Mouse (Mus musculus): ENCODE measurements around the gene Elf1. TPM values are rescaled to one million over a fixed set of nuclear protein-coding genes. Genes with fewer than 3 reads are reported as not detected.
"Not testable (repeated sequence)": the region's sequence is repeated elsewhere in the genome, so short reads cannot be mapped to it uniquely, and the experiment has no call there.

The Elf1 gene
- polyA plus RNA-seq, 2 experiments = 15.3 to 15.8 TPM

GRCm38 (mm10) chr14:79520612-79521011, 39.6 kb downstream of the Elf1 start:
- H3K27me3 ChIP-seq (ENCODE audit: control insufficient read depth, insufficient read depth, low read length) = no peaks in the 10 kb centered on the region
- DNase-seq (ENCODE audit: low spot score) (no peak), ATAC-seq (ENCODE audit: low FRiP score, low read depth) (no peak)
- H3K36me3 ChIP-seq (ENCODE audit: control insufficient read depth, insufficient read depth, low read length) = no peaks in the 10 kb centered on the region
- H3K4me3 ChIP-seq (replicated peaks; ENCODE audit: low read length) = no peak overlapping the region
- no peak for TF ChIP-seq POLR2A (IDR thresholded peaks at IDR 0.05; ENCODE audit: borderline replicate concordance, extremely low read depth, insufficient read depth, insufficient read length)
- peaks cover 4% of the 10 kb centered on the region for H3K4me1 ChIP-seq (ENCODE audit: control insufficient read depth, insufficient read depth, low read length)
- H3K4me2 ChIP-seq (replicated peaks; ENCODE audit: low read depth, low read length, severe bottlenecking) = no peak overlapping the region
- H3K9ac ChIP-seq (ENCODE audit: low read depth, low read length, severe bottlenecking) = no peak overlapping the region
- H3K27ac ChIP-seq (replicated peaks; ENCODE audit: low read depth, low read length) = no peak overlapping the region
- no peaks in the 10 kb centered on the region for H3K9me3 ChIP-seq (ENCODE audit: control insufficient read depth, low read length)

DNA sequence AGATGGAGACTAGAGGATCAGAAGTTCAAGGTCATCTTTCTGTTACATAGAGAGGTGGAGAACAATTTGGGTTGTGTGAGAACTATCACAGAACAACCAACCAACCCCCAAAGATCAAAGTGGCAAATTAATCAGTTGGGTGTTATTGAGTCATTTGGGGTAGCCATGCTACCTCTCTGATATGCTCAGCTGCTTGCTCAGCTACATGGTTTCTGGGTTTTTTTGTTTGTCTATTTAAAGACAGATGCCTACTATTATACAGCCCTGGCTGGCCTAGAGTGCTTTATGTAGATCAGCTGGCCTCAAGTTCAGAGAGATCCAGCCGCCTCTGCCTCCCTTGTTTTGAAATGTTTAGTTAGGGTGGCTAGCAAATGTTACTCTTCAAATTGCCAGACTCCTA, 40.1 kb downstream of the Elf1 start:
- peaks cover 4% of the 10 kb centered on the region for H3K4me1 ChIP-seq (ENCODE audit: control insufficient read depth, insufficient read depth, low read length)
- H3K4me3 ChIP-seq (replicated peaks; ENCODE audit: low read length) = no peak overlapping the region
- DNase-seq (ENCODE audit: low spot score) (no peak), ATAC-seq (ENCODE audit: low FRiP score, low read depth) (no peak)
- no peak overlapping the region for H3K27ac ChIP-seq (replicated peaks; ENCODE audit: low read depth, low read length)
- H3K27me3 ChIP-seq (ENCODE audit: control insufficient read depth, insufficient read depth, low read length) = no peaks in the 10 kb centered on the region
- WGBS = 75% methylated on average over 1 of the region's 1 CpGs
- H3K9me3 ChIP-seq (ENCODE audit: control insufficient read depth, low read length) = no peaks in the 10 kb centered on the region
- H3K36me3 ChIP-seq (ENCODE audit: control insufficient read depth, insufficient read depth, low read length) = no peaks in the 10 kb centered on the region
- no peak for TF ChIP-seq POLR2A (IDR thresholded peaks at IDR 0.05; ENCODE audit: borderline replicate concordance, extremely low read depth, insufficient read depth, insufficient read length)
- H3K4me2 ChIP-seq (replicated peaks; ENCODE audit: low read depth, low read length, severe bottlenecking) = no peak overlapping the region
- H3K9ac ChIP-seq (ENCODE audit: low read depth, low read length, severe bottlenecking) = no peak overlapping the region

DNA sequence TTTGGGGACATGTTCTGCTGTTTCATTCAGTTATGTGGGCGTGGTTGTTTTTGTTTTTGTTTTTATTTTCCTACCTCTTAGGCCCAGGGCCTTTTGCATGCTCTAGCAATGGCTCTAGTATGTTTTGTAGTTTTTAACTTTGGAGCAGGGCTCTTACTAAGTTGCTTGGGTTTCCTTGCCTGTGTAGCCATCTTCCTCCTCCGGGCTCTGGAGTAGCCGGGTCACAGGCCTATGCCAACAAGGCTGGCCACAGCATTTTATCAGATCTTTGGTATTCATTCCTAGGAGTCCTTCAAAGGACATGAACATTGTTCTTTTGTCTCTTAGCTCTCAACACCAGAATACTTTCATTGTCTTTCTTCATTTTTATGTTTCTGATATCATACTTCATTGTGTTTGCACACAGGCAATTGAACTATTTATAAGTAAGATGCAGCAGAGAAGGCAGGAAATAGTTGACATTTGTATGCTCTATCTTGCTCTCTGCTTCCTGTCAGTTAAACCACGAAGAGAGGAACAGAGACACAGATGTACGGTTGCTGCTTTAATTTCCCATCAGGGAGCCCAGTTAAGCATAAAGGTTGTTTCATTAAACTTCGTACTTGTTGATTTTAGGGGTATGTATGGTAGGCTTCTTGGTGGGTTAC, 40.6 kb downstream of the Elf1 start:
- ATAC-seq (ENCODE audit: low FRiP score, low read depth) (no peak), DNase-seq (ENCODE audit: low spot score) (no peak)
- Histone ChIP-seq H3K27me3 (ENCODE audit: control insufficient read depth, insufficient read depth, low read length) (no peaks in the 10 kb centered on the region), H3K36me3 (ENCODE audit: control insufficient read depth, insufficient read depth, low read length) (no peaks in the 10 kb centered on the region), H3K9ac (ENCODE audit: low read depth, low read length, severe bottlenecking) (no peak overlapping the region), H3K27ac (replicated peaks; ENCODE audit: low read depth, low read length) (no peak overlapping the region), H3K4me2 (replicated peaks; ENCODE audit: low read depth, low read length, severe bottlenecking) (no peak overlapping the region), H3K4me1 (ENCODE audit: control insufficient read depth, insufficient read depth, low read length) (peaks cover 4% of the 10 kb centered on the region; the same call in 1 of the 2 replicates), H3K9me3 (ENCODE audit: control insufficient read depth, low read length) (no peaks in the 10 kb centered on the region), H3K4me3 (replicated peaks; ENCODE audit: low read length) (no peak overlapping the region)
- WGBS = 54% methylated on average over 6 of the region's 6 CpGs
- TF ChIP-seq POLR2A (IDR thresholded peaks at IDR 0.05; ENCODE audit: borderline replicate concordance, extremely low read depth, insufficient read depth, insufficient read length) = no peak

- DNase-seq (ENCODE audit: low spot score) (no peak), ATAC-seq (ENCODE audit: low FRiP score, low read depth) (no peak)
- no peaks in the 10 kb centered on the region for H3K9me3 ChIP-seq (ENCODE audit: control insufficient read depth, low read length)
- H3K27me3 ChIP-seq (ENCODE audit: control insufficient read depth, insufficient read depth, low read length) = no peaks in the 10 kb centered on the region
- no peak overlapping the region for H3K27ac ChIP-seq (replicated peaks; ENCODE audit: low read depth, low read length)
- no peak overlapping the region for H3K4me2 ChIP-seq (replicated peaks; ENCODE audit: low read depth, low read length, severe bottlenecking)
- no peaks in the 10 kb centered on the region for H3K36me3 ChIP-seq (ENCODE audit: control insufficient read depth, insufficient read depth, low read length)
- no peak for TF ChIP-seq POLR2A (IDR thresholded peaks at IDR 0.05; ENCODE audit: borderline replicate concordance, extremely low read depth, insufficient read depth, insufficient read length)
- 74% methylated on average over 9 of the region's 9 CpGs for whole genome bisulfite sequencing
- H3K9ac ChIP-seq (ENCODE audit: low read depth, low read length, severe bottlenecking) = no peak overlapping the region
- H3K4me3 ChIP-seq (replicated peaks; ENCODE audit: low read length) = no peak overlapping the region
- H3K4me1 ChIP-seq (ENCODE audit: control insufficient read depth, insufficient read depth, low read length) = peaks cover 4% of the 10 kb centered on the region; the same call in 1 of the 2 replicates
Measured at GRCm38 (mm10) chr14:79522387-79522786, 41.4 kb downstream of the Elf1 start.

GRCm38 (mm10) chr14:79526106-79526505, 45.1 kb downstream of the Elf1 start:
- not testable (repeated sequence) for ATAC-seq (ENCODE audit: low FRiP score, low read depth); H3K36me3 ChIP-seq (ENCODE audit: control insufficient read depth, insufficient read depth, low read length); H3K27me3 ChIP-seq (ENCODE audit: control insufficient read depth, insufficient read depth, low read length); H3K27ac ChIP-seq (replicated peaks; ENCODE audit: low read depth, low read length); DNase-seq (ENCODE audit: low spot score); H3K4me3 ChIP-seq (replicated peaks; ENCODE audit: low read length); H3K9ac ChIP-seq (ENCODE audit: low read depth, low read length, severe bottlenecking); H3K9me3 ChIP-seq (ENCODE audit: control insufficient read depth, low read length); H3K4me1 ChIP-seq (ENCODE audit: control insufficient read depth, insufficient read depth, low read length); H3K4me2 ChIP-seq (replicated peaks; ENCODE audit: low read depth, low read length, severe bottlenecking)
- 87% methylated on average over 12 of the region's 12 CpGs for whole genome bisulfite sequencing

GRCm38 (mm10) chr14:79527704-79528103, 46.7 kb downstream of the Elf1 start:
- Histone ChIP-seq H3K9me3 (ENCODE audit: control insufficient read depth, low read length) (no peaks in the 10 kb centered on the region), H3K9ac (ENCODE audit: low read depth, low read length, severe bottlenecking) (no peak overlapping the region), H3K27me3 (ENCODE audit: control insufficient read depth, insufficient read depth, low read length) (no peaks in the 10 kb centered on the region), H3K4me2 (replicated peaks; ENCODE audit: low read depth, low read length, severe bottlenecking) (no peak overlapping the region), H3K36me3 (ENCODE audit: control insufficient read depth, insufficient read depth, low read length) (no peaks in the 10 kb centered on the region), H3K4me3 (replicated peaks; ENCODE audit: low read length) (no peak overlapping the region), H3K27ac (replicated peaks; ENCODE audit: low read depth, low read length) (no peak overlapping the region), H3K4me1 (ENCODE audit: control insufficient read depth, insufficient read depth, low read length) (no peaks in the 10 kb centered on the region)
- no peak for TF ChIP-seq POLR2A (IDR thresholded peaks at IDR 0.05; ENCODE audit: borderline replicate concordance, extremely low read depth, insufficient read depth, insufficient read length)
- WGBS = 36% methylated on average over 6 of the region's 6 CpGs
- peak; percentile 61 for DNase-seq (ENCODE audit: low spot score)
- ATAC-seq (ENCODE audit: low FRiP score, low read depth) = peak; percentile 30; the same call in 1 of the 2 replicates
